Mouse (Mus musculus) hindbrain, embryonic 12.5 days (tissue): Measurements from ENCODE around the gene Eef1e1. TPM values are rescaled to one million over a fixed set of nuclear protein-coding genes. Genes with fewer than 3 reads are reported as not detected.
"Not testable (repeated sequence)": the region's sequence is repeated elsewhere in the genome, so short reads cannot be mapped to it uniquely, and the experiment has no call there.

Experiments used
- ATAC-seq: fragments of 200-750 bp; cut with Nextera tagmentation; 2 replicates; pipeline ENCODE4 v1.8.0; 2017; ENCODE audit warnings: moderate TSS enrichment; ENCODE audit not compliant: low FRiP score
- H3K27ac ChIP-seq: fragments of 300-500 bp; sonication (generic); 2 replicates; pipeline ENCODE4 v1.5.1; 2016; ENCODE audit warnings: mild to moderate bottlenecking
- H3K27me3 ChIP-seq: fragments of 300-500 bp; sonication (generic); 2 replicates; pipeline ENCODE4 v1.6.1; 2016; ENCODE audit warnings: mild to moderate bottlenecking
- H3K36me3 ChIP-seq: fragments of 300-500 bp; sonication (generic); 2 replicates; pipeline ENCODE4 v1.6.1; 2016; ENCODE audit warnings: mild to moderate bottlenecking
- H3K4me1 ChIP-seq: fragments of 300-500 bp; sonication (generic); 2 replicates; pipeline ENCODE4 v1.6.1; 2016
- H3K4me2 ChIP-seq: fragments of 300-500 bp; sonication (generic); replicated peaks from 2 replicates; pipeline ENCODE4 v1.6.1; 2016; ENCODE audit warnings: mild to moderate bottlenecking
- H3K4me3 ChIP-seq: fragments of 300-500 bp; sonication (generic); 2 replicates; pipeline ENCODE4 v1.5.1; 2016; ENCODE audit warnings: mild to moderate bottlenecking
- H3K9ac ChIP-seq: fragments of 300-500 bp; sonication (generic); 2 replicates; pipeline ENCODE4 v1.6.1; 2016; ENCODE audit warnings: mild to moderate bottlenecking, moderate library complexity
- H3K9me3 ChIP-seq: fragments of 300-500 bp; sonication (generic); replicated peaks from 2 replicates; pipeline ENCODE4 v1.6.1; 2016; ENCODE audit warnings: mild to moderate bottlenecking
- WGBS: fragments of 180-500 bp; shearing (Covaris S2); methylation state at CpG from one replicate; pipeline ENCODE4 v1.1.7; 2016; 5-methylcytosine and 5-hydroxymethylcytosine counted together
- polyA plus RNA-seq: library from polyadenylated mRNA; unstranded; fragments of >200 nt; fragmentation: Nextera tagmentation; extraction: Ambion mirVana; gene quantifications from 2 replicates; pipeline ENCODE4 v1.2.1, GENCODE M21; 2016

Eef1e1 gene
- polyA plus RNA-seq, 1 experiment from 2014 or later, result 59.8 TPM

DNA sequence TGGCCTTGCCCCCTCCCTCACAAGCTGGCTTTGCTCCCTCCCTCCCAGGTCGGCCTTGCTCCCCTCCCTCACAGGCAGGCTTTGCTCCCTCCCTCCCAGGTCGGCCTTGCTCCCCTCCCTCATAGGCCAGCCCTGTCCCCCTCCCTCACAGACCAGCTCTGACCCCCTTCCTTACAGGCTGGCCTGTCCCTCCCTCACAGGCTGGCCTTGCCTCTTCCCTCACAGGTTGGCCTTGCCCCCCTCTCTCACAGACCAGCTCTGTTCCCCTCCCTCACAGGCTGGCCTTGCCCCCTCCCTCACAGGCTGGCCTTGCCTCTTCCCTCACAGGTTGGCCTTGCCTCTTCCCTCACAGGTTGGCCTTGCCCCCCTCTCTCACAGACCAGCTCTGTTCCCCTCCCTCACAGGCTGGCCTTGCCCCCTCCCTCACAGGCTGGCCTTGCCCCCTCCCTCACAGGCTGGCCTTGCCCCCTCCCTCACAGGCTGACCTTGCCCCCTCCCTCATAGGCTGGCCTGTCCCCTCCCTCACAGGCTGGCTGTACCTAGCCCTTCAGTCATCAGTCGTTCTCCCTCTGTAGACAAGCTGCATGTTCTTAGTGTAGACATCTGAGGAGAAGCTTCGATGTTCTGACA is 40.7 kb downstream of the Eef1e1 start:
- not testable (repeated sequence) for H3K27ac ChIP-seq, H3K27me3 ChIP-seq, H3K4me3 ChIP-seq, H3K9ac ChIP-seq, H3K4me1 ChIP-seq, H3K4me2 ChIP-seq, H3K9me3 ChIP-seq, ATAC-seq
- WGBS, result 71% methylated on average over 4 of the region's 4 CpGs
- H3K36me3 ChIP-seq, result peaks cover 21% of the 10 kb centered on the region

DNA sequence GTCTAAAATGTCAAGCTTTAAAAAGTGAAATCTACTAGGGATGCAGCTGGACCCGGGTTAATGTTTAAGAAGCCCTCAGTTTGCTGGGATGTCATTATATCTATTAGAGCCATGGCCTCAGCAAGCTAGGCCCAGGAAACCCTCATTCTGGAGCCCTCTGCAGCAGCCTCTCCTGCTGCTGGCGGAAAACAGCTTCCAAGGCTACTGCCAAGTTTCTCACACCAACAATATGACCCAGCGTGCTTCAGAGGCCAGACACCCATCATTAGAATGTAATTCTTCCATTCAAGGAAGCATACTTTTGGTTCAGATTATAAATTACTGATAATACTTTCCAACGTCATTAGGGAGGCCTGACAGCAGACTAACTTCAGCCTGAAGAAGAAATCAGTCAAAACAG is 42.0 kb downstream of the Eef1e1 start:
- ATAC-seq, result no peak
- 88% methylated on average over 4 of the region's 4 CpGs for WGBS
- H3K4me2 ChIP-seq, result no peak overlapping the region

DNA sequence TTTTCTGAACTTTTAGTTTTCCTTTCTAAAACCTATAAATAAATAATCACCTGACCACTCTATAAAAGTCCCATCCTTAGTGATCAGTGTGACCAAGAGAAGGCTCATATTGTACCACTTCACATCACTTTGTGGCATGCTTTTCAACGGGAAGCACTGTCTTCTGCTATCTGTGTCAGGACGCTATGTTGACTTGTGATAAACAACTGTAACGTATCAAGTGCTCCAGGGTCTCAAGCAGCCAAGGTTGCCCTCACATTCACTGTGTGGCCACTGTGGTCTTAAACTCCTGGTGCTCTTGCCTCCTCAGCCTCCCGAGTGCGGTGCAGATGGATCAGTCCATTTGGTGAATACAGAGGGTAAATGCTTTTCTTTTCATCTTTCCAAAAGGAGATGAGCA is 43.2 kb downstream of the Eef1e1 start:
- no peak overlapping the region for H3K9ac ChIP-seq
- 93% methylated on average over 5 of the region's 5 CpGs for WGBS

More for the DNA sequence above, 42.0 kb downstream of the Eef1e1 start:
- Histone ChIP-seq H3K27ac (no peak overlapping the region), H3K36me3 (peaks cover 30% of the 10 kb centered on the region), H3K9ac (no peak overlapping the region), H3K27me3 (no peaks in the 10 kb centered on the region), H3K9me3 (no peaks in the 10 kb centered on the region), H3K4me1 (no peaks in the 10 kb centered on the region), H3K4me3 (no peak overlapping the region)

DNA sequence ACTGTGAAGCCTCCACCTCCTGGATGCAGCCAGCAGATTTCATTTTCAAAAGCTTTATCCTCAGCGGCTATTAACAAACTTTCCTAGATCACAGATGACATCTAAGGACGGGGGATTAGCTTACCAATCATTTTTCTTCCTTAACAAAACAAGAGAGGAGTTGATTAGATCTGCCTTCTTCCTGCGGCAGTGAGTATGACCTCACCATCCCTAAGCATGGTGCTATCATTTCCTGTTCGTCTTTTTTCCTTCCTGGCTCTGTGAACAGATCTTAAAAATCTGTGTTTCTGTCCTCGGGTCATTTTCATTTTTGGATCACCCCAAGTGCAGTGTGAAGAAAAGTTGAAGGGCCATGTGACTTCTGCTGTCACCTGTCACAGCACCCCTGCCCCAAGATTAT is 44.6 kb downstream of the Eef1e1 start:
- H3K27ac ChIP-seq, result no peak overlapping the region
- H3K9me3 ChIP-seq, result no peaks in the 10 kb centered on the region
- H3K36me3 ChIP-seq, result peaks cover 33% of the 10 kb centered on the region
- no peak overlapping the region for H3K9ac ChIP-seq
- ATAC-seq, result no peak
- no peak overlapping the region for H3K4me2 ChIP-seq
- H3K4me3 ChIP-seq, result no peak overlapping the region
- no peaks in the 10 kb centered on the region for H3K4me1 ChIP-seq
- 83% methylated on average over 5 of the region's 5 CpGs for WGBS
- H3K27me3 ChIP-seq, result no peaks in the 10 kb centered on the region

More for the DNA sequence above, 43.2 kb downstream of the Eef1e1 start:
- Histone ChIP-seq H3K4me2 (no peak overlapping the region), H3K4me3 (no peak overlapping the region), H3K27ac (no peak overlapping the region), H3K36me3 (peaks cover 33% of the 10 kb centered on the region), H3K4me1 (no peaks in the 10 kb centered on the region), H3K27me3 (no peaks in the 10 kb centered on the region), H3K9me3 (no peaks in the 10 kb centered on the region)
- ATAC-seq, result no peak

DNA sequence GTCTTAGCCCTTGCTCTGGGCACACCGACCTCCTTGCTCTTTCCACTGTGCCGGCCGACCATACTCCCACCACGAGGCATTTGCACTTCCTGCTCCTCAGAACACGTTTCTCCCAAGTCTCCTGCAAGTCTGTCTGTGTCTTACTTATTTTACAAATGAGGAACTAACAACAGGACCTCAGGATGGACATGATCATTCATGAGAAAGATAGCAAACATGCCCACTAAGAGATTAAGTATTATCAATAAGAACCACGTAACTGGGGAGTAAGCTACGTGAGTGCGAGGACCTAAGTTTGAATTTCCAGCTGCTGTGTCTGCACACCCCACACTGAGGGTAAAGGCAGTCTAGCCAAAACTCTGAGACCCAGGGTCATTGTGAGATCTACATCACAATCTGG is 45.3 kb downstream of the Eef1e1 start:
- no peaks in the 10 kb centered on the region for H3K9me3 ChIP-seq
- H3K4me1 ChIP-seq, result no peaks in the 10 kb centered on the region
- 87% methylated on average over 8 of the region's 8 CpGs for WGBS
- H3K36me3 ChIP-seq, result peaks cover 33% of the 10 kb centered on the region
- H3K27ac ChIP-seq, result no peak overlapping the region
- no peak for ATAC-seq
- H3K4me2 ChIP-seq, result no peak overlapping the region
- no peak overlapping the region for H3K9ac ChIP-seq
- no peaks in the 10 kb centered on the region for H3K27me3 ChIP-seq
- no peak overlapping the region for H3K4me3 ChIP-seq

DNA sequence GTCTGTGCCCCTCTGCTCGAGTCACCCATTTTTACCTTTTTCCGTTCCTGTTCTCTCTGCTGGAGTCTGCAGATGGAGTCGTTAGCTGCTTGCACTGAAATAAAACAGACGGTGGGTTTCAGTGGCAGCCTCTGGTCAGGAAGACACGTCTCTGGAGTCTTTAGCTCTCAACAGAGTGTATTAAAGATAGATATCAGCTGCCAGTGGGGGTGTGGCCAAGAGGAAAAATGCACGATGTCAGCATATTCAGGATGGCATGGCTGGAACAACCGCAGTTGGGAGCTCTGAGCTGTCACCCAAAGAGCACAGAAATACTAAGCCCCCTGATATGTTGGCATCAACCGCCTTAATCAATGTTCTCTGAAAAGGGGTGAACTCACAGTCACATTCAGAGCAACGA is 46.2 kb downstream of the Eef1e1 start:
- peaks cover 33% of the 10 kb centered on the region for H3K36me3 ChIP-seq
- no peak overlapping the region for H3K4me3 ChIP-seq
- H3K27ac ChIP-seq, result no peak overlapping the region
- H3K27me3 ChIP-seq, result no peaks in the 10 kb centered on the region
- H3K4me2 ChIP-seq, result no peak overlapping the region
- H3K9me3 ChIP-seq, result no peaks in the 10 kb centered on the region
- WGBS, result 93% methylated on average over 9 of the region's 9 CpGs
- no peaks in the 10 kb centered on the region for H3K4me1 ChIP-seq
- no peak for ATAC-seq
- no peak overlapping the region for H3K9ac ChIP-seq

DNA sequence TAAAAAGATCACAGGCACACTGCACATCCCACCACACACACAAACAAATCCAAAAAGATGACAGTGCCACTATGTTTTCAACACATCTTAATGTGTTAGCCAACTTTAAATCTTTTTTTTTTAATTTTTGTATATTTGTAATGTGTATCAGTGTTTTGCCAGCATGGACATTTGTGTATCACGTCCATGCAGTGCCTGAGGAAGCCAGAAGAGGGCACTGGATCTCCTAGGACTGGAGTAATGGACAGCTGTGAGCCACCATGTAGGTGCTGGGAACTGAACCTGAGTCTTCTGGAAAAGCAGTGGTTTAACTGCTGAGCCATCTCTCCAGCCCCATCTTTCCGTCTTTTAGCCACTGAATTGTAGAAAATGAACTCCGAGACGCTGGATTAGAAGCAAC is 46.7 kb downstream of the Eef1e1 start:
- Histone ChIP-seq H3K4me3 (no peak overlapping the region), H3K36me3 (peaks cover 31% of the 10 kb centered on the region), H3K27ac (no peak overlapping the region), H3K27me3 (no peaks in the 10 kb centered on the region), H3K4me2 (no peak overlapping the region), H3K4me1 (no peaks in the 10 kb centered on the region), H3K9ac (no peak overlapping the region), H3K9me3 (no peaks in the 10 kb centered on the region)
- WGBS, result 95% methylated on average over 4 of the region's 4 CpGs
- no peak for ATAC-seq

DNA sequence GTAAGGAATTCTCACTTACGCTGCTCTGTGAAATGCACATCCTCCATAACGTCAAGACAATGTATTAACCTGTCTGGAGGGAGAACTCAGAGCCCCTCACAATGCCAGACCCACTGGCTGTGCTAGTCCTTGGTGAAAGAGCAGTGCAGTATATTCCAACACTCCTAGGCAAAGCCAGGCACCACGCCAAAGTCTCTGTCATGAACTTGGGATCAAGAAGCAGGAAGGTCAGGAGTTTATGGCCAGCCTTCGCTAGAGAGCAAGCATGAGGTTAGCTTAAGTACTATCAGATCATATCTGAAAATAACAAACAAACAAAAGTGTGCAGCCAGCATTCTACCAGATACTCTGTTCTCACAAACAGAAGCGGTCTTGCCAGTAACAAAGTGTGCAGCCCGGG is 48.5 kb downstream of the Eef1e1 start:
- Histone ChIP-seq H3K27ac (no peak overlapping the region), H3K36me3 (peaks cover 23% of the 10 kb centered on the region), H3K9ac (no peak overlapping the region), H3K4me3 (no peak overlapping the region), H3K4me1 (no peaks in the 10 kb centered on the region), H3K9me3 (no peaks in the 10 kb centered on the region), H3K27me3 (no peaks in the 10 kb centered on the region), H3K4me2 (no peak overlapping the region)
- WGBS, result 92% methylated on average over 6 of the region's 6 CpGs
- ATAC-seq, result no peak

DNA sequence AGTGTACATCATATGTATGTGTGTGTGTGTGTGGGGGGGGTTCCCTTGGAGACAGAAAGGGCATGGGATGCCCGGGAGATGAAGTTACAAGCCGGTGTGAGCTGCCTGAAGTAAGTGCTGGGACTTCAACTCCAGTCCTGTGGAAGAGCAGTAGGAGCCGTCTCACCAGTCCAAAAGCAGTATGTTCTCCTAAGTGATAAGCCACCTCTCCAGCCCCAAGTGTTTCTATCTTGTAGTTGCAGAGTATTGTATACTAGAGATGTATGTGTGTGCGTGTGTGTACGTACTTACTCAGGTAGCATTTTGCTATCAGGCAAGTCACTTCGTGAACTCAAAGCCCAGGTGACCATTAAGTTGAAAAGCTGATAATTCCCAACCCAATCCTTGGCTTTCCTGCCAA is 51.7 kb downstream of the Eef1e1 start:
- Histone ChIP-seq H3K4me3 (no peak overlapping the region), H3K9me3 (no peaks in the 10 kb centered on the region), H3K27ac (no peak overlapping the region), H3K27me3 (no peaks in the 10 kb centered on the region), H3K4me1 (no peaks in the 10 kb centered on the region), H3K4me2 (no peak overlapping the region), H3K9ac (no peak overlapping the region), H3K36me3 (peaks cover 18% of the 10 kb centered on the region)
- no peak for ATAC-seq
- WGBS, result 91% methylated on average over 6 of the region's 6 CpGs

DNA sequence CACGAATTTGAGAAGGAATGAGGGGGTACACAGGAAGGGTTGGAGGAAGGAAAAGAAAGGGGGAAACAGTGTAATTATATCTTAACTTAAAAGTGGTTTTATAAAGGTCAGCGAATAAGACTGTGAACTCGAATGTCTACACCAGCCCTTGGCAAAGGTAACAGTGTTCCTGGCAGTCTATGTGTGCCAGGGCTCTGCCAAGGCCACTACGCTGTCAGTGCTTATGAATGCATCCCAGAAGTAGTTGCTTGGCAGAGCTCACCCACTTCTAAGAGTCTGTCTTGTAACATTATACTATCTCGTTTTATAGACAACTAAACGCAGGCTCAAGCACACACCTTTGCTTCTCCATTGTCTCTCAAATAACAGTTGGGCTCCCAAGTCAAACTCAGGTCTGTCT is 53.5 kb downstream of the Eef1e1 start:
- H3K4me3 ChIP-seq, result no peak overlapping the region
- no peak overlapping the region for H3K27ac ChIP-seq
- 89% methylated on average over 6 of the region's 6 CpGs for WGBS

DNA sequence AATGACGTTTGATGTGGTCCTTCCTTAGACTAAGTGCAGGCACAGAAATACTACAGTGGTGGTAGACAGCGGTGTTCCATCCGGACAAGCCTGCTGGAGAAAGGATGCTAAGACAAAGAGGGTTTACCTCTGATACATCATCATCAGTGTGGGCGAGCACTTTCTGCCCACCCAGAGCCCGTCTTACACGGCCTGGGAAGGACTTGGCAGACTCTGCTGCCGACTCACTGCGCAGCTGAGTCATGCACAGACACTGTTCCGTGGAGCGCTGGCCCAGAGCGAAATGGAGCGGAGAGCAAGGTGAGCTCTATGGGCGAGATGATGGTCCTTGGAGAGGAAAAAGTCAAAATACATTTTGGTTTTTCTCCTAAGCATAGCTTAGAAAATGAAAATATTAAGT is 55.9 kb downstream of the Eef1e1 start:
- Histone ChIP-seq H3K36me3 (peaks cover 16% of the 10 kb centered on the region; the same call in 1 of the 2 replicates), H3K9ac (no peak overlapping the region), H3K4me1 (no peaks in the 10 kb centered on the region; the same call in 1 of the 2 replicates), H3K27me3 (no peaks in the 10 kb centered on the region), H3K4me3 (no peak overlapping the region), H3K9me3 (no peaks in the 10 kb centered on the region), H3K27ac (peak overlapping the region; percentile 44; the same call in 1 of the 2 replicates), H3K4me2 (no peak overlapping the region)
- 91% methylated on average over 13 of the region's 13 CpGs for WGBS
- ATAC-seq, result no peak

More for the DNA sequence above, 53.5 kb downstream of the Eef1e1 start:
- no peaks in the 10 kb centered on the region; the same call in 1 of the 2 replicates for H3K4me1 ChIP-seq
- H3K9me3 ChIP-seq, result no peaks in the 10 kb centered on the region
- no peak overlapping the region for H3K4me2 ChIP-seq
- H3K36me3 ChIP-seq, result peaks cover 16% of the 10 kb centered on the region; the same call in 1 of the 2 replicates
- no peak for ATAC-seq
- H3K27me3 ChIP-seq, result no peaks in the 10 kb centered on the region
- no peak overlapping the region for H3K9ac ChIP-seq

DNA sequence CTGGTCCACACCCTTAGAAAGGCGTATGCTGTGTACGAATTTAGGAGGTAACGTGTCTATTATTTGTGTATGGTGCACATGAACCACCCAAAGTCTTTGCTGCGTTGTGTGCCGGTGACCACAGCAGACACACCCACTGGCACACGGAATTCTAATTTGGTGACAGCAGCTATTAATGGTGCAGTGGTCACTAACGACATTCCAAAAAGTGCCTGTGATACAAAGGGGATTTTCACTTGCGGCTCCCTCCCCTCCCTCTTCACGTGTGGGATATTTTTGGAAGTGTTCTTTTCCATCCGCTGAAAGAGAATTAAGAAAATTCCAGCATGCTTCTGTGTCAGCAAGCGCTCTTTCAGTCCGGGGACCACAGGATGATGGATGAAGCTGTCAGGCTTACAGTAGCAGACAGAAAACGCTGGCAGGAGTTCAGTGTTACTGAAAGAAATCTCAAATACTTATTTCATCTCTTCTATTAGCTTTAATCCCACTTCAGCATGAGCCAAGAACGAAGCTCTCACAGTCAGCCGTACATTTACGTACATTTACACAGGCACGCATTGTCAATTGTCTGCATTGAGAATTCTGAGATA is 56.5 kb downstream of the Eef1e1 start:
- no peak overlapping the region for H3K4me2 ChIP-seq
- H3K27me3 ChIP-seq, result no peaks in the 10 kb centered on the region
- H3K36me3 ChIP-seq, result peaks cover 16% of the 10 kb centered on the region; the same call in 1 of the 2 replicates
- H3K27ac ChIP-seq, result peak overlapping the region; percentile 44; the same call in 1 of the 2 replicates
- H3K9me3 ChIP-seq, result no peaks in the 10 kb centered on the region
- no peak overlapping the region for H3K4me3 ChIP-seq
- no peak for ATAC-seq
- WGBS, result 67% methylated on average over 17 of the region's 17 CpGs
- no peak overlapping the region for H3K9ac ChIP-seq
- no peaks in the 10 kb centered on the region; the same call in 1 of the 2 replicates for H3K4me1 ChIP-seq

DNA sequence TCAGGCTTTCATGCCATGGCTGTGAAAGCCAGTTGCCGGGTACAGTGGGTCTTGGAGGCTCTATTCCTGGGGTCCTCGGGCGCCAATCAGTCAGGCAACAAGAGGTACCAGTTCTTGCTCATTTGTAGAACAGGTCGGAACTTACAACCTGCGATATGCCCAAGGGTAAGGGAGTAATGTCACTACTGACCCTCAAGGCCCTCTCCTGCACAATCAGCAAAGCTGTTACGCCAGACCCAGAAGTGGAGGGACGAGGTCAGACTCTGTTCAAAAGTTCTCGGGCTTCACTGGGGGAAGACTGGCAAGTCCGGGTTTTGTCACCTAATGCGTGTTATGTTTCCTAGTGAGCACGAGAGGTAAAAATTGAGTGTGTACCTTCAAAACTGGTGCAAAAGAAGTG is 58.0 kb downstream of the Eef1e1 start:
- Histone ChIP-seq H3K9me3 (no peaks in the 10 kb centered on the region), H3K27ac (no peak overlapping the region), H3K36me3 (peaks cover 13% of the 10 kb centered on the region; the same call in 1 of the 2 replicates), H3K9ac (no peak overlapping the region), H3K4me1 (no peaks in the 10 kb centered on the region; the same call in 1 of the 2 replicates), H3K27me3 (no peaks in the 10 kb centered on the region), H3K4me3 (no peak overlapping the region), H3K4me2 (no peak overlapping the region)
- WGBS, result 88% methylated on average over 11 of the region's 11 CpGs
- no peak for ATAC-seq
